Mouse (Mus musculus) granulocyte monocyte progenitor cell, adult 5-6 weeks (primary cell): ENCODE measurements around the gene Syne1. TPM values are rescaled to one million over a fixed set of nuclear protein-coding genes. Genes with fewer than 3 reads are reported as not detected.

Experiments
- ATAC-seq: replicated peaks from 2 replicates; pipeline ENCODE4 v1.8.0; 2016; ENCODE audit warnings: mild to moderate bottlenecking, moderate TSS enrichment, inconsistent platforms; ENCODE audit not compliant: poor library complexity, severe bottlenecking
- total RNA-seq, 2 experiments: library from RNA; stranded (forward) in 1 of 2; stranded (reverse) in 1 of 2; fragments of 200-712, 200-1000 nt in 1 of 2; fragments of >200 nt in 1 of 2; fragmentation: Nextera tagmentation in 1 of 2; gene quantifications; 2 replicates each; pipeline ENCODE4 v1.2.3; 2014 to 2017

Syne1 gene
- total RNA-seq, 2 experiments from 2014 or later, result 23.7 to 30.7 TPM

GRCm38 (mm10) chr10:5522276-5522675, 29.0 kb downstream of the Syne1 start:
- ATAC-seq, result no peak

GRCm38 (mm10) chr10:5520695-5521094, 30.6 kb downstream of the Syne1 start:
- ATAC-seq, result no peak

- ATAC-seq, result peak; percentile 74
Observed at GRCm38 (mm10) chr10:5515330-5515729, 36.0 kb downstream of the Syne1 start.

DNA sequence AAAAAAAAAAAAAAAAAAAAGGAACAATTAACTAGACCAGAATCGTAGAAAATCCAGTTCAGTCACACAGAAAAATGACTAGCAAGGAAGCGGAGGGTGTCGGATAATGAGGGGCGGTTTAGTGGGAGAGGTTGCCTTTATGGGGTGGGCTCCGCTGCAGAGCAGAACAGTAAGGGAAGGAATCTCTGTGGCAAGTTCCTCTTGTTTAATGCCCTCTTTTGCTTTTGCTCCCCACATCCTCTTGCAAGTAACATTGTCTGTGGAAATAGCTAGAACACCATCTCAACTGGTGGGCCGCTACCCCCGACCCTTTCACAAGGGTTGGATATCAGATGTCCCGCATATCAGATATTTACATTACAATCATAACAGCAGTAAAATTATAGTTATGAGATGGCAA, 37.1 kb downstream of the Syne1 start:
- ATAC-seq, result peak; percentile 76

- ATAC-seq, result peak; percentile 49
Observed at GRCm38 (mm10) chr10:5512285-5512684, 39.0 kb downstream of the Syne1 start.

DNA sequence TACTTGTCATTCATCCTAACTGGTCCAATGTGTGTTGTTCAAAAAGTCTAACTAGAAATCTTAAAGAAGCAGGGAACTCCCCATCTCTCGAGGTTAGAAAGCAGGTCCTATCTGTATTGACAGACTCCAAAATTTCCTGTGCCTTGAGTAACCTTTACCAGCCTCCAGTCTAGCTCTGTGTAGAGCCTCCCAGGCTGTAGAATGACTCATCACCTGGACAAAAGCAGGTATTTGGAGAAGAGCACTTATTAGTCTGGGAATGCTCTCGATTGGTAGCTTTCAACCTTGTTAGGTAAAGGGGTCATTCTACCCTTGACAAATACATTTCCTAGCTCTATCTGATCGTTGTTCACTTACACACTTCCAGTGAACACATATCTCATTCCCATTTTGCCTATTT, 39.9 kb downstream of the Syne1 start:
- no peak for ATAC-seq

- ATAC-seq, result no peak
Observed at GRCm38 (mm10) chr10:5507478-5507877, 43.8 kb downstream of the Syne1 start.

GRCm38 (mm10) chr10:5504761-5505160, 46.5 kb downstream of the Syne1 start:
- no peak for ATAC-seq

DNA sequence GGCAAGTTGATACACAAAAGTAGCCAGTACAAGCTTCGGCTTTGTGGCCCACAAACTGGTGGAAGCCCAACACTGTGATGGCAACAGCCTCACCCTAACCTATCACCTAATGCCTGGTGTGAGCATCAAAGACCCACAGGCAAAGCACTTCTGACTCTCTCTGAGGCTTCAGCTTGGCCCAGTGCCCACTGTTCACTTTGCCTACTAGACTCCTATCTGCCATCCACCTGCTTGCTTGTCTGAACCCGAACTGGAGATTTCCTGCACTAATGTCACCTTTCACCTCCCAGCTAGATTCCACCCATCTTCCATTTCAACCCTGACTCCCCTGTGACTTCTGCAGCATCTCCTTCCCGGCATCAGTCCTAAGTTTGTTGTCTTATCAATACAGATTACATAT, 47.4 kb downstream of the Syne1 start:
- ATAC-seq, result no peak

DNA sequence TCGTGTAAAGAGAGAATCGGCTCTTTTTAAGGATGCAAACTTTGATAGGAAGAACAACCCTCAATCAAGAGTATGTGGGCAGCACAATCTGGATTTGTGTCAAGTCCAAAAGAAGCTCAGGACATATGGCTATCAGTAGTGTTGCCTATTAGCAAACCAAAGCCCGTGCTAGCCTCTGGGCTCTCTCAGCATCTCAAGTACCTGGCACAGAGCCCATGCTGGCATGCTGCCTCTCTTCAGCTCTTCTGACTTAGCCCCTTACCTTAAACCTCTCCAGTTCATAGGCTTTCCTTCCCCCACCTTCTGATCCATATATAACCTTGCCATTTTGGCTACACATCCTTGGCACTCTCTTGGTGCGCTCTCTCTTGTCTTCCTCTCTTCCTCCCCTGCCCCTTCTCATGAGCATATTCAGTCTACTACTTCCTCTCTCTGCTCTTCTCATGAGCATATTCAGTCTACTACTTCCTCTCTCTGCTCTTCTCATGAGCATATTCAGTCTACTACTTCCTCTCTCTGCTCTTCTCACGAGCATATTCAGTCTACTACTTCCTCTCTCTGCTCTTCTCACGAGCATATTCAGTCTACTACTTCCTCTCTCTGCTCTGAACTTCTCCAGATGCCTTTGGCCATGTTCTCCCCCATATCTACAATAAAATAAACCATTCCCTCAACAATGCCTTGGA, 51.5 kb downstream of the Syne1 start:
- peak; percentile 82 for ATAC-seq

DNA sequence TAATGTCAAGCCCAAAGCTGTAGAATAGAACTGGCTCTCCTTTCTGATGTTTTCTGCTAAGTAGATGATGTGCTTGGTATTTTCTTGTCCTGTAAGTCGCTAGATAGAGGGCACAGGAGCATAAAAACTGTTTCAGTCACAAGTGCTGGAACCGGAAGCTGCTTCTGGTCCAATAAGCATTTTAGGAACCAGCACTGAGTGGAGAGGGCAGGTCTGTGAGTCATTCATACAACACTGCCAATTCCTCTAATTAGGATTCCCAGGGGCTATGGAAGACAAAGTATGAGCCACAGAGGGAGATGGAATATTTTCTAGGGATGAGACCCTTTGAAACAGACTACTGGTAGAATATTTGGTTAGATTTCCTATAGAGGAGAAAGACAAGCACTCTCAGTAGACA, 53.4 kb downstream of the Syne1 start:
- ATAC-seq, result no peak

- ATAC-seq, result no peak
Observed at GRCm38 (mm10) chr10:5491050-5491449, 60.2 kb downstream of the Syne1 start.

DNA sequence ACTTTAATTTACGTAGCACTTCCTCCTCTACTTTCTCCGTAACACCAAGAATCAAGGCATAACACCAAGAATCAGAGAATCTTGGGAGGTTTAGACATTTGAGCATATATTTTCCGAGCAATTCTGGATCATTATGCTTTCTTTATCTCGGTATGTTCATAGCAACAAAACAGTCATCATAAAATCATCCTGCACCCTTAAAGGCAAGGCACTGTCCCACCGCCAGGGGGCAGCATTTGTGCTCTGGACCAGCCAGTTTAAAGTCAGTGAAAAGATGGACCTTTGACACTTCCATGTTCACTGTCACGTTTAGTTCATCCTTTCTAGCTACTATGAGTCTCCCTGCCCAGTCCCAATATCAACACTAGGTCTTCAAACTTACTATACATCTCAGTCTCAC, 61.3 kb downstream of the Syne1 start:
- peak; percentile 35; the same call in 1 of the 2 replicates for ATAC-seq

GRCm38 (mm10) chr10:5488097-5488496, 63.2 kb downstream of the Syne1 start:
- no peak for ATAC-seq

GRCm38 (mm10) chr10:5480552-5481550, 70.4 kb downstream of the Syne1 start:
- peak; percentile 42; the same call in 1 of the 2 replicates for ATAC-seq

DNA sequence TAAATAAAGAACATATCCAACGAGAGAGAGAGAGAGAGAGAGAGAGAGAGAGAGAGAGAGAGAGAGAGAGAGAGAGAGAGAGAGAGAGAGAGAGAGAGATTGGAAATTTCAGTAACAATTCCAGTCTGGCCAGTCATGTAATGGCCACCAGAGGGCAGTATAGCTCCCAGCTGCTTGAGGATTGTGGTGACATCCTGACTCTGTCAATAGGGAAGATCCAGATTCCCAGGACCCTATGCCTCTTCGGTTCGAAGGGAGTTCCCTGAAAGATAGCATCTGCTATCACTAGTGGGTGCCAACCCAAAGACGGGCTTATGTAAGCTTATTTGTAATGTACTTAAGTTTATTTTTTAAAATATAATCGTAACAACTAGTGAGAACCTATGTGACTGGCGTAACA, 71.2 kb downstream of the Syne1 start:
- peak; percentile 85 for ATAC-seq

DNA sequence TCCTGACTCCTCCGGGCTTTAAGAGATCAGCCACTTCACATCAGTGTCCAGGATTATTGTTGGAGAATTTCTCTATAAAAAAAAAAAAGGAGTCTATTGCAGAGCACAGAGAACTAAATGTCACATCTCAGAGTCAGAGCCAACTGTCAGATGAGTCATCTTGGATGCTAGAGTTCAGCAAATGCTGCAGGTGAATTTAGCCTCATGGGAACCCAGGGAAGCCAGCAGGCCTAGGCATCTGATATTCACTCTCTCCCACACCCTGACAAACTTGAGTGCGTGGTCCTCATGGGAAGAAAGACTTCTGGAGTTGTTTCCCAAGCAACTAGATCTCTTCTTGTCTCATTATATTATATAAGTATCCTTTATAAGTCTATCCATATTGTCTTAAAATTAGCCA, 82.6 kb downstream of the Syne1 start:
- ATAC-seq, result no peak

DNA sequence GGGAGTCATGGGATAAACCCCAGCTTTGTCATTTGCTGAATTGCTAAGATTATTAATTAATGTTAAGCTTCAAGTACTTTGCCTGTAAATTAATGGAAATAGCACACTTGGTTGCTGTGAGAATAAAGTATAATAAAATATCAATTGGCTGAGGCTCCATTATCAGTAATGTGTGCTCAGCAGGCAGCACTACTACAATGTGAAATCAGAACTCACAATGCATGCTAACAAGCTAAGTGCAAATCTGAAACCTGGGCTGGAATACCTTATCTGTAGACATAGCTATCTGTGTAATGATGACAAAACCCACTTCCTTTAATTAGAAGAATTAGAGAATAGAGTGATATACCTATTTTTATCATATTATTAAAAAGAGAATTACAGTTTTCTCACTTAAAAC, 97.5 kb downstream of the Syne1 start:
- ATAC-seq, result no peak

DNA sequence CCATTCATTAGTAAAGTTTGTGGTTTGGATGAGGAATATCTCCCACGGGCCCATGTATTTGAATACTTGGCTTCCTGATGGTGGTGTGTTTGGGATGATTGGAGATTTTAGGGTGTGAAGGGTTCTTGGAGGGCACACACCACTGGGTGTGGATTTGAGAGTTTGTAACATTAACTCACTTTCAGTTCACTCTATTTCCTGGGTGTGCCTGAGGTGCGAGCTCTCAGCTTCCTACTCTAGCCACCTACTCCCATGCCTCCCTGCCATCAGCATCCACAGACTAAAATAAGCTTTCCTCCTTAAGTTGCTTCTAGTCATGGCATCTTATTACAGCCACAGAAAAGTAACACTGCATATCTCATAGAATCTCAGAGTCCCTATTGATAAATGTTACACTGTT, 101.3 kb downstream of the Syne1 start:
- no peak for ATAC-seq

- no peak for ATAC-seq
Observed at GRCm38 (mm10) chr10:5447950-5448716, 103.1 kb downstream of the Syne1 start.

DNA sequence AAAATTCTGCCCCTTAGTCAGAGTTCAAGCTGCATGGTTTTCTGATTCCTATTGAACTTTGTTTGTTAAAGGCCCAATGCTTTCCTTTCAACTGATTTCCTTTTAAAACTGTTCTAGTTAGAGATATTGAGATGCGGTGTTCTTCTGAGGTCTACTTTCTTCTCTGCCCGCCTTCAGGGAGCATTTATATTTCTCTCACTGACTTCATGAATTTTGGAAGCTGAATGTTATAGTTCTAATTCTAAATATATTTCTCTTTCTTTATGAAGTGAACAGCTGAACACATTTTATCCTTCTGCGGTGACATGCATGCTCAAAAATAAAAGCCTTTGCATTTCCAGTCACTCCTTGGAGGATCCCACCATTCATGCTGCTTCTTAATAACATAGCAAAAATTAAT, 106.0 kb downstream of the Syne1 start:
- ATAC-seq, result no peak
